Mouse (Mus musculus): ENCODE data around the gene Ston2. TPM values are rescaled to one million over a fixed set of nuclear protein-coding genes. Genes with fewer than 3 reads are reported as not detected.

The Ston2 gene
- total and polyA plus RNA-seq, 3 experiments = 3.6 to 4.7 (median 4.1) TPM

GRCm38 (mm10) chr12:91702829-91703228 lies 85.4 kb downstream of the Ston2 start:
- Histone ChIP-seq H3K9ac (ENCODE audit: low read depth, low read length) (no peak overlapping the region), H3K27me3 (ENCODE audit: control insufficient read depth, insufficient read depth, low read length) (no peaks in the 10 kb centered on the region), H3K27ac (no peak overlapping the region), H3K79me2 (replicated peaks; ENCODE audit: control insufficient read depth, insufficient read depth, low read length) (no peaks in the 10 kb centered on the region), H3K4me1 (ENCODE audit: control insufficient read depth, insufficient read depth, low read length) (no peaks in the 10 kb centered on the region), H3K36me3 (ENCODE audit: control insufficient read depth, insufficient read depth, low read length) (no peaks in the 10 kb centered on the region), H3K4me3 (no peak overlapping the region)
- 80% methylated on average over 5 of the region's 5 CpGs for WGBS
- TF ChIP-seq CTCF (IDR thresholded peaks at IDR 0.05) (no peak), POLR2A (IDR thresholded peaks at IDR 0.05; ENCODE audit: insufficient read depth, low read depth, low read length) (no peak), EP300 (IDR thresholded peaks at IDR 0.05; ENCODE audit: insufficient read depth, low read depth, low read length) (no peak)
- DNase-seq = no peak
- intact Hi-C loops (cut with DNase I) = no loop called here

DNA sequence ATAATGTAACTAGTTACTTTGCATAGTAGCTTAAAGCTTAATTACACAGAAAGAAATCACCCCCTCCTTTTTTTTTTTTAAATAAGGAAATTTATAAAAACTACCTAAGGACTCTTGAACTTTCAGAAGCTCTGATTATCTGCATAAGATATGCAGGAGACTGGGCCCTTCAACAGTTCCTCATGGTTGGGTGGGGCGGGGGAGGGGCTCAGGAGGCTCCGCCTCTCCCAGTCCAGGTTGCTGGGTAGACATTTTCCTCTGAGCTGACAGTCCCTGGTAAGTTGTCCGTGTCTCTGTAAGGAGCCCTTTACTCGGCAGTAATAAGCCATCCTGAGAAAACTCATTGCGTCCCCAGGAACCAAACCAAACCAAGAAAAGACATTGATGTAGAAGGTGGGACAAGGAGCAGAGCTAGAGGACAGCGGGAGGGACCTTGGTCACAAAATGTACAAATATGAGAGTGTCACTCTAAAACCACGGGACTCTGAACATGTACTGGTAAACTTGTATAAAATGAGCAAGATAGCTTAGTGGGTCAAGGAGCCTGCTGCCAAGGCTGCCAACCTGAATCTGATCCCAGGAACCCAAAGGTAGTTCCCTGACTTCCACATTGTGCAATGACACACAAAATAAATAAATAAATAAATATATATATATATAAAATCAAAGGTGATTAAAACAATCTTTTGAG lies 88.6 kb downstream of the Ston2 start:
- no peak overlapping the region for H3K9ac ChIP-seq (ENCODE audit: low read depth, low read length)
- H3K4me3 ChIP-seq = no peak overlapping the region
- no peak overlapping the region for H3K27ac ChIP-seq
- TF ChIP-seq EP300 (IDR thresholded peaks at IDR 0.05; ENCODE audit: insufficient read depth, low read depth, low read length) = no peak
- TF ChIP-seq CTCF (IDR thresholded peaks at IDR 0.05) = no peak
- no peak for TF ChIP-seq POLR2A (IDR thresholded peaks at IDR 0.05; ENCODE audit: insufficient read depth, low read depth, low read length)
- no peaks in the 10 kb centered on the region for H3K27me3 ChIP-seq (ENCODE audit: control insufficient read depth, insufficient read depth, low read length)
- no peak for DNase-seq
- H3K36me3 ChIP-seq (ENCODE audit: control insufficient read depth, insufficient read depth, low read length) = no peaks in the 10 kb centered on the region
- WGBS = 92% methylated on average over 7 of the region's 7 CpGs
- intact Hi-C loops (cut with DNase I) = no loop called here
- H3K4me1 ChIP-seq (ENCODE audit: control insufficient read depth, insufficient read depth, low read length) = no peaks in the 10 kb centered on the region
- H3K79me2 ChIP-seq (replicated peaks; ENCODE audit: control insufficient read depth, insufficient read depth, low read length) = no peaks in the 10 kb centered on the region

- Histone ChIP-seq H3K27me3 (ENCODE audit: control insufficient read depth, insufficient read depth, low read length) (no peaks in the 10 kb centered on the region), H3K79me2 (replicated peaks; ENCODE audit: control insufficient read depth, insufficient read depth, low read length) (no peaks in the 10 kb centered on the region), H3K4me1 (ENCODE audit: control insufficient read depth, insufficient read depth, low read length) (no peaks in the 10 kb centered on the region), H3K36me3 (ENCODE audit: control insufficient read depth, insufficient read depth, low read length) (no peaks in the 10 kb centered on the region), H3K4me3 (no peak overlapping the region), H3K9ac (ENCODE audit: low read depth, low read length) (no peak overlapping the region), H3K27ac (no peak overlapping the region)
- TF ChIP-seq POLR2A (IDR thresholded peaks at IDR 0.05; ENCODE audit: insufficient read depth, low read depth, low read length) (no peak), CTCF (IDR thresholded peaks at IDR 0.05) (no peak), EP300 (IDR thresholded peaks at IDR 0.05; ENCODE audit: insufficient read depth, low read depth, low read length) (no peak)
- 82% methylated on average over 4 of the region's 4 CpGs for WGBS
- intact Hi-C loops (cut with DNase I) = no loop called here
- no peak for DNase-seq
Observed at GRCm38 (mm10) chr12:91696231-91696630, 92.0 kb downstream of the Ston2 start.

DNA sequence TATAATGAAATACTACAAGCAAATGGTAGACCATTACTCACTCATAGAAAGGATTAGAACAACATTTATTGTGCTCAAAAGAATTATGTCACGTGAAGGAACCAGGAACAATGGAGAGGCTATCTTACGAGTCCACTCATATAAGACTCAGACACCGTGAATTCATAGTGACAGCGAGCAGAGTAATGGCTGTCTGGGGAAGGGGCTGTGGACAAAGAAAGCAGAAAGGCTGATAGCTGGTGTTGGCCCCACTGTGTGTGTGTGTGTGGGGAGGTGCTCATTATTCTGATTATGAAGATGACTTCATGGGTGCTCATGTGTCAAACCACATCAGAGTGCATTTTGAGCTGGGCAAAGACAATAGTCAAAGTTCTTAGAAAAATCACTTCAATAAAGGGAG lies 92.4 kb downstream of the Ston2 start:
- 80% methylated on average over 4 of the region's 4 CpGs for WGBS
- TF ChIP-seq POLR2A (IDR thresholded peaks at IDR 0.05; ENCODE audit: insufficient read depth, low read depth, low read length) (no peak), EP300 (IDR thresholded peaks at IDR 0.05; ENCODE audit: insufficient read depth, low read depth, low read length) (no peak), CTCF (IDR thresholded peaks at IDR 0.05) (no peak)
- Histone ChIP-seq H3K27ac (no peak overlapping the region), H3K36me3 (ENCODE audit: control insufficient read depth, insufficient read depth, low read length) (no peaks in the 10 kb centered on the region), H3K27me3 (ENCODE audit: control insufficient read depth, insufficient read depth, low read length) (no peaks in the 10 kb centered on the region), H3K4me1 (ENCODE audit: control insufficient read depth, insufficient read depth, low read length) (no peaks in the 10 kb centered on the region), H3K9ac (ENCODE audit: low read depth, low read length) (no peak overlapping the region), H3K79me2 (replicated peaks; ENCODE audit: control insufficient read depth, insufficient read depth, low read length) (no peaks in the 10 kb centered on the region), H3K4me3 (no peak overlapping the region)
- no peak for DNase-seq
- intact Hi-C loops (cut with DNase I) = no loop called here

DNA sequence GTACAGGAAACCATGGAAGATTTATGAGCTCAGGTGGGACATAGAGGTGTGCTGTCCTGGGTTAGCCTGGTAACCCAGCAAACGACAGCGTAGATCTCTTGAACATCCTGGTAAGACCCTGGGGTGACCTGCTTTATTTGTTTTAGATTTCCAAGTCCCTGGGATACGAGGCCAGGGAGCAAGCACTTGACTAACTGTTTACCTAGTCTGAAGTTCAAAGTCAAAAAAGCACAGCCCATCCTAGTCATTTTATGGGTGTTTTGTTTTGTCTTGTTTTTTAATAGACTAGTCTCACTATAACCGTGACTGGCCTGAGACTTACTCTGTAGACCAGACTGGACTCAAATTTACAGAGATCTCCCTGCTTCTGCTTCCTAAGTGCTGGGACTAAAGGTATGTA lies 93.4 kb downstream of the Ston2 start:
- intact Hi-C loops (cut with DNase I) = no loop called here
- no peaks in the 10 kb centered on the region for H3K4me1 ChIP-seq (ENCODE audit: control insufficient read depth, insufficient read depth, low read length)
- DNase-seq = no peak
- H3K9ac ChIP-seq (ENCODE audit: low read depth, low read length) = no peak overlapping the region
- WGBS = 78% methylated on average over 4 of the region's 4 CpGs
- no peak overlapping the region for H3K27ac ChIP-seq
- no peaks in the 10 kb centered on the region for H3K36me3 ChIP-seq (ENCODE audit: control insufficient read depth, insufficient read depth, low read length)
- H3K4me3 ChIP-seq = no peak overlapping the region
- no peak for TF ChIP-seq CTCF (IDR thresholded peaks at IDR 0.05)
- no peak for TF ChIP-seq POLR2A (IDR thresholded peaks at IDR 0.05; ENCODE audit: insufficient read depth, low read depth, low read length)
- TF ChIP-seq EP300 (IDR thresholded peaks at IDR 0.05; ENCODE audit: insufficient read depth, low read depth, low read length) = no peak
- H3K79me2 ChIP-seq (replicated peaks; ENCODE audit: control insufficient read depth, insufficient read depth, low read length) = no peaks in the 10 kb centered on the region
- no peaks in the 10 kb centered on the region for H3K27me3 ChIP-seq (ENCODE audit: control insufficient read depth, insufficient read depth, low read length)

DNA sequence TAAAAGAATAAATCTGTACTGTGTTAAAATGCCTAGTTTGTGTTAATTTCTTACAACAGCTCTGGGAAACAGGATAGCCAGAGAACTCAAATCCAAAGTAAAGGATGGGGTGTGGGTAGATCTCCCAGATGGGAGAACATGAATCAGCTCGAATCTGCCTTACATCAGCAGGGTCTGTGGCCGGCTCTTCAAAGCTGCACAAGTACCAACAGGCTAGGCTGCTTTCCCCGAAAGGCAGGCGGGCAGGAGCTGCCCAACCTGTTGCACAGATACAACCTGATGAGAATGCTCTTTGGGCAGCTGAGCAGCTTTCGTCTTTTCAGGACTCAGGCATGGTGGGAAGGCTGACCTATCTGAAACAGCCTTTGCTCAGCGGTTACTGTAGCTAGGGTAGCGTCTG lies 94.6 kb downstream of the Ston2 start:
- H3K27me3 ChIP-seq (ENCODE audit: control insufficient read depth, insufficient read depth, low read length) = no peaks in the 10 kb centered on the region
- DNase-seq = no peak
- intact Hi-C loops (cut with DNase I) = no loop called here
- no peaks in the 10 kb centered on the region for H3K4me1 ChIP-seq (ENCODE audit: control insufficient read depth, insufficient read depth, low read length)
- H3K4me3 ChIP-seq = no peak overlapping the region
- no peak overlapping the region for H3K27ac ChIP-seq
- TF ChIP-seq CTCF (IDR thresholded peaks at IDR 0.05) (no peak), POLR2A (IDR thresholded peaks at IDR 0.05; ENCODE audit: insufficient read depth, low read depth, low read length) (no peak), EP300 (IDR thresholded peaks at IDR 0.05; ENCODE audit: insufficient read depth, low read depth, low read length) (no peak)
- H3K36me3 ChIP-seq (ENCODE audit: control insufficient read depth, insufficient read depth, low read length) = no peaks in the 10 kb centered on the region
- no peak overlapping the region for H3K9ac ChIP-seq (ENCODE audit: low read depth, low read length)
- H3K79me2 ChIP-seq (replicated peaks; ENCODE audit: control insufficient read depth, insufficient read depth, low read length) = no peaks in the 10 kb centered on the region
- WGBS = 79% methylated on average over 7 of the region's 7 CpGs

Data from heart, adult 2 months (tissue).